Mouse (Mus musculus) retina, postnatal 1 day (tissue): ENCODE measurements at regions not wholly inside any gene's neighbourhood (a gene's known extent, or its start where the extent isn't known, plus 50 kb on each side); places are given as distances from the start of the nearest gene placed in this dataset.

Source experiments
- DNase-seq: peaks from one replicate; pipeline ENCODE4 v3.0.0-alpha.2; 2012

GRCm38 (mm10) chr13:63700747-63701146 is 114.3 kb upstream of the Ercc6l2 start:
- DNase-seq = no peak

- no peak for DNase-seq
Measured at GRCm38 (mm10) chr13:63701199-63702175, 113.6 kb upstream of the Ercc6l2 start.

- no peak for DNase-seq
Measured at GRCm38 (mm10) chr13:63708567-63708966, 106.5 kb upstream of the Ercc6l2 start.

- DNase-seq = no peak
Measured at GRCm38 (mm10) chr13:63713137-63713536, 101.9 kb upstream of the Ercc6l2 start.

GRCm38 (mm10) chr13:63716498-63716897 is 98.5 kb upstream of the Ercc6l2 start:
- DNase-seq = no peak

- DNase-seq = no peak
Measured at GRCm38 (mm10) chr13:63717249-63717648, 97.8 kb upstream of the Ercc6l2 start.

GRCm38 (mm10) chr13:63718782-63719181 is 96.3 kb upstream of the Ercc6l2 start:
- no peak for DNase-seq

- peak; percentile 78 for DNase-seq
Measured at GRCm38 (mm10) chr13:63719351-63720207, 95.5 kb upstream of the Ercc6l2 start.

- DNase-seq = no peak
Measured at GRCm38 (mm10) chr13:63720610-63721009, 94.4 kb upstream of the Ercc6l2 start.

GRCm38 (mm10) chr13:63721011-63721625 is 93.9 kb upstream of the Ercc6l2 start:
- no peak for DNase-seq

GRCm38 (mm10) chr13:63724293-63724692 is 90.7 kb upstream of the Ercc6l2 start:
- DNase-seq = no peak

- DNase-seq = peak; percentile 22
Measured at GRCm38 (mm10) chr13:63724843-63725582, 90.0 kb upstream of the Ercc6l2 start.

- DNase-seq = peak; percentile 72
Measured at GRCm38 (mm10) chr13:63726035-63726434, 89.0 kb upstream of the Ercc6l2 start.

GRCm38 (mm10) chr13:63726509-63726908 is 88.5 kb upstream of the Ercc6l2 start:
- no peak for DNase-seq

GRCm38 (mm10) chr13:63735739-63736138 is 79.3 kb upstream of the Ercc6l2 start:
- no peak for DNase-seq

- peak; percentile 87 for DNase-seq
Measured at GRCm38 (mm10) chr13:63741879-63742278, 73.2 kb upstream of the Ercc6l2 start.

GRCm38 (mm10) chr13:63748788-63749187 is 66.3 kb upstream of the Ercc6l2 start:
- no peak for DNase-seq

- DNase-seq = no peak
Measured at GRCm38 (mm10) chr13:63749997-63750396, 65.0 kb upstream of the Ercc6l2 start.

- no peak for DNase-seq
Measured at GRCm38 (mm10) chr13:63751196-63751595, 63.8 kb upstream of the Ercc6l2 start.

GRCm38 (mm10) chr13:63757061-63757460 is 58.0 kb upstream of the Ercc6l2 start:
- DNase-seq = no peak

- no peak for DNase-seq
Measured at GRCm38 (mm10) chr13:63761542-63761941, 53.5 kb upstream of the Ercc6l2 start.
